Mouse (Mus musculus): ENCODE measurements around the gene Ccdc63. TPM values are rescaled to one million over a fixed set of nuclear protein-coding genes. Genes with fewer than 3 reads are reported as not detected.
A peak's percentile ranks its signal among the peaks of the same experiment; 100 is the strongest.
"Not testable (repeated sequence)": the region's sequence is repeated elsewhere in the genome, so short reads cannot be mapped to it uniquely, and the experiment has no call there.

Ccdc63 gene
- 0.17 and 0.44 TPM in 2 replicates for polyA plus RNA-seq (2012; rRNA removed)

GRCm38 (mm10) chr5:122140723-122141122 lies at the start of gene Ccdc63:
TSS of gene Ccdc63 (minus strand) at chr5:122140823.
- Histone ChIP-seq H3K4me3 (ENCODE audit: insufficient read depth, low read length) (no peak within 1 kb of the TSS), H3K4me1 (ENCODE audit: control insufficient read depth, insufficient read depth, low read length) (no peaks in the 10 kb centered on the region; the same call in 1 of the 2 replicates), H3K27ac (ENCODE audit: insufficient read depth, low read length) (no peak within 1 kb of the TSS)
- no peak for TF ChIP-seq POLR2A (IDR thresholded peaks at IDR 0.05; ENCODE audit: extremely low read depth, insufficient read depth, low read length)
- no peak for TF ChIP-seq CTCF (IDR thresholded peaks at IDR 0.05; ENCODE audit: extremely low read depth, insufficient read depth, low read length)

GRCm38 (mm10) chr5:122189115-122189514 lies 48.5 kb upstream of the Ccdc63 start:
- H3K4me1 ChIP-seq (ENCODE audit: control insufficient read depth, insufficient read depth, low read length) = no peaks in the 10 kb centered on the region
- H3K27ac ChIP-seq (ENCODE audit: insufficient read depth, low read length) = no peak overlapping the region
- TF ChIP-seq POLR2A (IDR thresholded peaks at IDR 0.05; ENCODE audit: extremely low read depth, insufficient read depth, low read length) (no peak), CTCF (IDR thresholded peaks at IDR 0.05; ENCODE audit: extremely low read depth, insufficient read depth, low read length) (no peak)
- no peak overlapping the region for H3K4me3 ChIP-seq (ENCODE audit: insufficient read depth, low read length)

- H3K4me3 ChIP-seq (ENCODE audit: insufficient read depth, low read length); H3K27ac ChIP-seq (ENCODE audit: insufficient read depth, low read length); H3K4me1 ChIP-seq (ENCODE audit: control insufficient read depth, insufficient read depth, low read length): not testable (repeated sequence)
Measured at GRCm38 (mm10) chr5:122184858-122185257, 44.2 kb upstream of the Ccdc63 start.

GRCm38 (mm10) chr5:122184283-122184806 lies 43.7 kb upstream of the Ccdc63 start:
- Histone ChIP-seq H3K27ac (ENCODE audit: insufficient read depth, low read length) (no peak overlapping the region), H3K4me1 (ENCODE audit: control insufficient read depth, insufficient read depth, low read length) (no peaks in the 10 kb centered on the region), H3K4me3 (ENCODE audit: insufficient read depth, low read length) (no peak overlapping the region)
- TF ChIP-seq CTCF (IDR thresholded peaks at IDR 0.05; ENCODE audit: extremely low read depth, insufficient read depth, low read length) (no peak), POLR2A (IDR thresholded peaks at IDR 0.05; ENCODE audit: extremely low read depth, insufficient read depth, low read length) (no peak)

GRCm38 (mm10) chr5:122179665-122180064 lies 39.0 kb upstream of the Ccdc63 start:
- H3K27ac ChIP-seq (ENCODE audit: insufficient read depth, low read length) = no peak overlapping the region
- no peak for TF ChIP-seq CTCF (IDR thresholded peaks at IDR 0.05; ENCODE audit: extremely low read depth, insufficient read depth, low read length)
- TF ChIP-seq POLR2A (IDR thresholded peaks at IDR 0.05; ENCODE audit: extremely low read depth, insufficient read depth, low read length) = no peak
- H3K4me1 ChIP-seq (ENCODE audit: control insufficient read depth, insufficient read depth, low read length) = 0 out of 2 replicates have a peak, but pooled peaks cover 2% of the 10 kb centered on the region
- H3K4me3 ChIP-seq (ENCODE audit: insufficient read depth, low read length) = no peak overlapping the region

- H3K4me3 ChIP-seq (ENCODE audit: insufficient read depth, low read length) = no peak overlapping the region
- no peak overlapping the region for H3K27ac ChIP-seq (ENCODE audit: insufficient read depth, low read length)
- TF ChIP-seq POLR2A (IDR thresholded peaks at IDR 0.05; ENCODE audit: extremely low read depth, insufficient read depth, low read length) = no peak
- peak; percentile 47 for TF ChIP-seq CTCF (IDR thresholded peaks at IDR 0.05; ENCODE audit: extremely low read depth, insufficient read depth, low read length)
- H3K4me1 ChIP-seq (ENCODE audit: control insufficient read depth, insufficient read depth, low read length) = 0 out of 2 replicates have a peak, but pooled peaks cover 2% of the 10 kb centered on the region
Measured at GRCm38 (mm10) chr5:122176398-122176797, 35.8 kb upstream of the Ccdc63 start.

GRCm38 (mm10) chr5:122175961-122176360 lies 35.3 kb upstream of the Ccdc63 start:
- no peak overlapping the region for H3K27ac ChIP-seq (ENCODE audit: insufficient read depth, low read length)
- no peak overlapping the region for H3K4me3 ChIP-seq (ENCODE audit: insufficient read depth, low read length)
- TF ChIP-seq CTCF (IDR thresholded peaks at IDR 0.05; ENCODE audit: extremely low read depth, insufficient read depth, low read length) (no peak), POLR2A (IDR thresholded peaks at IDR 0.05; ENCODE audit: extremely low read depth, insufficient read depth, low read length) (no peak)
- H3K4me1 ChIP-seq (ENCODE audit: control insufficient read depth, insufficient read depth, low read length) = 0 out of 2 replicates have a peak, but pooled peaks cover 2% of the 10 kb centered on the region

GRCm38 (mm10) chr5:122175402-122175801 lies 34.8 kb upstream of the Ccdc63 start:
- Histone ChIP-seq H3K27ac (ENCODE audit: insufficient read depth, low read length) (no peak overlapping the region), H3K4me3 (ENCODE audit: insufficient read depth, low read length) (no peak overlapping the region), H3K4me1 (ENCODE audit: control insufficient read depth, insufficient read depth, low read length) (0 out of 2 replicates have a peak, but pooled peaks cover 2% of the 10 kb centered on the region)
- no peak for TF ChIP-seq POLR2A (IDR thresholded peaks at IDR 0.05; ENCODE audit: extremely low read depth, insufficient read depth, low read length)
- no peak for TF ChIP-seq CTCF (IDR thresholded peaks at IDR 0.05; ENCODE audit: extremely low read depth, insufficient read depth, low read length)

GRCm38 (mm10) chr5:122171058-122171457 lies 30.4 kb upstream of the Ccdc63 start:
- Histone ChIP-seq H3K27ac (ENCODE audit: insufficient read depth, low read length) (no peak overlapping the region), H3K4me1 (ENCODE audit: control insufficient read depth, insufficient read depth, low read length) (peaks cover 17% of the 10 kb centered on the region), H3K4me3 (ENCODE audit: insufficient read depth, low read length) (no peak overlapping the region)
- TF ChIP-seq POLR2A (IDR thresholded peaks at IDR 0.05; ENCODE audit: extremely low read depth, insufficient read depth, low read length) = no peak
- no peak for TF ChIP-seq CTCF (IDR thresholded peaks at IDR 0.05; ENCODE audit: extremely low read depth, insufficient read depth, low read length)

- Histone ChIP-seq H3K4me1 (ENCODE audit: control insufficient read depth, insufficient read depth, low read length) (peaks cover 27% of the 10 kb centered on the region), H3K4me3 (ENCODE audit: insufficient read depth, low read length) (no peak overlapping the region), H3K27ac (ENCODE audit: insufficient read depth, low read length) (no peak overlapping the region)
- TF ChIP-seq CTCF (IDR thresholded peaks at IDR 0.05; ENCODE audit: extremely low read depth, insufficient read depth, low read length) (no peak), POLR2A (IDR thresholded peaks at IDR 0.05; ENCODE audit: extremely low read depth, insufficient read depth, low read length) (no peak)
Measured at GRCm38 (mm10) chr5:122168344-122169069, 27.9 kb upstream of the Ccdc63 start.
